7 mouse cellular contexts compared by ENCODE assay signal in genomic region chr19:16133721-16134570, GRCm38 (mm10). TPM values are rescaled to one million over a fixed set of nuclear protein-coding genes. Genes with fewer than 3 reads are reported as not detected.
DNase-seq lines count a peak whose midpoint lies in the region; ATAC-seq lines count a peak whose summit lies in the region.

No protein-coding gene starts in this region.

- WGBS in forebrain, embryonic 14.5 days, result 10% methylated on average over 25 of the region's 25 CpGs
- 7% methylated on average over 25 of the region's 25 CpGs for WGBS in kidney, embryonic 16.5 days
- 8% methylated on average over 25 of the region's 25 CpGs for WGBS in midbrain, embryonic 14.5 days

- peaks cover 27% of the 10 kb centered on the region for H3K4me1 ChIP-seq in forebrain, embryonic 14.5 days (ENCODE audit: control insufficient read depth, insufficient read depth, low read length)
- H3K4me1 ChIP-seq in kidney, embryonic 16.5 days (ENCODE audit: insufficient read depth, low read length), result peaks cover 52% of the 10 kb centered on the region
- H3K4me1 ChIP-seq in midbrain, embryonic 14.5 days (ENCODE audit: control insufficient read depth, insufficient read depth, low read length), result peaks cover 38% of the 10 kb centered on the region

- peak; percentile 25 for ATAC-seq in forebrain, embryonic 14.5 days
- peak; percentile 16; the same call in 1 of the 2 replicates for ATAC-seq in kidney, embryonic 16.5 days (ENCODE audit: low FRiP score, low TSS enrichment)
- peak; percentile 28 for ATAC-seq in midbrain, embryonic 14.5 days (ENCODE audit: low FRiP score, low TSS enrichment)

- peak overlapping the region; percentile 61 for H3K4me2 ChIP-seq in forebrain, embryonic 14.5 days (ENCODE audit: low read length)
- H3K4me2 ChIP-seq in kidney, embryonic 16.5 days (replicated peaks; ENCODE audit: low read depth, low read length), result peak overlapping the region; percentile 69
- peak overlapping the region; percentile 84 for H3K4me2 ChIP-seq in midbrain, embryonic 14.5 days (ENCODE audit: low read length)

- peak overlapping the region; percentile 99 for H3K27ac ChIP-seq in forebrain, embryonic 14.5 days (ENCODE audit: low read depth, low read length)
- peak overlapping the region; percentile 96 for H3K27ac ChIP-seq in kidney, embryonic 16.5 days (ENCODE audit: low read length)
- H3K27ac ChIP-seq in midbrain, embryonic 14.5 days (replicated peaks; ENCODE audit: low read depth, low read length), result peak overlapping the region; percentile 99

- DNase-seq in urinary bladder, postnatal 14 days (ENCODE audit: low spot score), result peak; percentile 29
- DNase-seq in urinary bladder, postnatal 4 days (ENCODE audit: low spot score in 2 of 2), result no peak
- DNase-seq in forebrain, embryonic 14.5 days (ENCODE audit: low spot score), result peak; percentile 61
- DNase-seq in midbrain, embryonic 14.5 days, result peak; percentile 52
- DNase-seq in adrenal gland, adult 2 months, result no peak
- DNase-seq in layer of hippocampus, adult 9-10 months (ENCODE audit: low spot score), result no peak

- no peaks in the 10 kb centered on the region for H3K27me3 ChIP-seq in forebrain, embryonic 14.5 days (replicated peaks; ENCODE audit: control insufficient read depth, insufficient read depth, low read length)
- no peaks in the 10 kb centered on the region for H3K27me3 ChIP-seq in kidney, embryonic 16.5 days (ENCODE audit: insufficient read depth, low read length)
- no peaks in the 10 kb centered on the region for H3K27me3 ChIP-seq in midbrain, embryonic 14.5 days (ENCODE audit: control insufficient read depth, insufficient read depth, low read length)

- no peaks in the 10 kb centered on the region for H3K9me3 ChIP-seq in forebrain, embryonic 14.5 days (replicated peaks; ENCODE audit: control insufficient read depth, low read length)
- H3K9me3 ChIP-seq in kidney, embryonic 16.5 days (ENCODE audit: low read length), result no peaks in the 10 kb centered on the region
- no peaks in the 10 kb centered on the region for H3K9me3 ChIP-seq in midbrain, embryonic 14.5 days (ENCODE audit: control insufficient read depth, low read length)

- H3K4me3 ChIP-seq in forebrain, embryonic 14.5 days (ENCODE audit: low read depth, low read length), result peak overlapping the region; percentile 94
- H3K4me3 ChIP-seq in kidney, embryonic 16.5 days (ENCODE audit: low read length), result peak overlapping the region; percentile 93
- H3K4me3 ChIP-seq in midbrain, embryonic 14.5 days (replicated peaks; ENCODE audit: low read depth, low read length), result peak overlapping the region; percentile 86

- no peaks in the 10 kb centered on the region for H3K36me3 ChIP-seq in forebrain, embryonic 14.5 days (ENCODE audit: control insufficient read depth, insufficient read depth, low read length)
- H3K36me3 ChIP-seq in kidney, embryonic 16.5 days (ENCODE audit: insufficient read depth, low read length), result no peaks in the 10 kb centered on the region
- H3K36me3 ChIP-seq in midbrain, embryonic 14.5 days (ENCODE audit: control insufficient read depth, insufficient read depth, low read length), result no peaks in the 10 kb centered on the region

- peak overlapping the region; percentile 98 for H3K9ac ChIP-seq in forebrain, embryonic 14.5 days (ENCODE audit: low read length)
- H3K9ac ChIP-seq in kidney, embryonic 16.5 days (replicated peaks; ENCODE audit: low read length), result peak overlapping the region; percentile 99
- H3K9ac ChIP-seq in midbrain, embryonic 14.5 days (replicated peaks; ENCODE audit: low read length), result peak overlapping the region; percentile 98

RNA-seq across cellular contexts. Expression of gene Gnaq, which starts 1.3 kb away (rescaled TPM):
- polyA plus RNA-seq in forebrain, embryonic 14.5 days (2014; fragmentation: Nextera tagmentation; extraction: Ambion mirVana), result 44.8 and 47.6 TPM in 2 replicates
- polyA plus RNA-seq in kidney, embryonic 16.5 days (2015; fragmentation: Nextera tagmentation; extraction: Ambion mirVana), result 40.0 and 41.4 TPM in 2 replicates
- polyA plus RNA-seq in midbrain, embryonic 14.5 days (2014; fragmentation: Nextera tagmentation; extraction: Ambion mirVana), result 52.7 and 86.7 TPM in 2 replicates
- 10 to 100 TPM; 49.7 to 62.5 TPM for total RNA-seq in adrenal gland, adult 2 months (2021)
- polyA plus RNA-seq in adrenal gland, adult 2 months (2012; rRNA removed), result 6.9 and 7.8 TPM in 2 replicates

Comparison
In these comparisons a context has a peak if more than half of its experiments do, and no peak if none do; other contexts are left out.
1. DNase-seq: peak in urinary bladder, postnatal 14 days (single experiment), forebrain, embryonic 14.5 days (single experiment) and midbrain, embryonic 14.5 days (single experiment); none in urinary bladder, postnatal 4 days (0 of 2), adrenal gland, adult 2 months (single experiment) and layer of hippocampus, adult 9-10 months (single experiment).
2. Peak in every context shown above with its lines, with median percentiles within 50 percentile points of each other: ATAC-seq, H3K27ac ChIP-seq, H3K4me2 ChIP-seq, H3K4me3 ChIP-seq and H3K9ac ChIP-seq.